Mouse (Mus musculus) CH12F3 (cell line): ENCODE results near the gene Mllt11.

Source experiments
- in situ Hi-C: fragments of 300-500 bp; cut with MboI; formaldehyde crosslinking; loops from 2 replicates; pipeline ENCODE4 v1.14.3; 2020; ENCODE audit warnings: low sequenced_read_pairs

The Mllt11 gene

DNA sequence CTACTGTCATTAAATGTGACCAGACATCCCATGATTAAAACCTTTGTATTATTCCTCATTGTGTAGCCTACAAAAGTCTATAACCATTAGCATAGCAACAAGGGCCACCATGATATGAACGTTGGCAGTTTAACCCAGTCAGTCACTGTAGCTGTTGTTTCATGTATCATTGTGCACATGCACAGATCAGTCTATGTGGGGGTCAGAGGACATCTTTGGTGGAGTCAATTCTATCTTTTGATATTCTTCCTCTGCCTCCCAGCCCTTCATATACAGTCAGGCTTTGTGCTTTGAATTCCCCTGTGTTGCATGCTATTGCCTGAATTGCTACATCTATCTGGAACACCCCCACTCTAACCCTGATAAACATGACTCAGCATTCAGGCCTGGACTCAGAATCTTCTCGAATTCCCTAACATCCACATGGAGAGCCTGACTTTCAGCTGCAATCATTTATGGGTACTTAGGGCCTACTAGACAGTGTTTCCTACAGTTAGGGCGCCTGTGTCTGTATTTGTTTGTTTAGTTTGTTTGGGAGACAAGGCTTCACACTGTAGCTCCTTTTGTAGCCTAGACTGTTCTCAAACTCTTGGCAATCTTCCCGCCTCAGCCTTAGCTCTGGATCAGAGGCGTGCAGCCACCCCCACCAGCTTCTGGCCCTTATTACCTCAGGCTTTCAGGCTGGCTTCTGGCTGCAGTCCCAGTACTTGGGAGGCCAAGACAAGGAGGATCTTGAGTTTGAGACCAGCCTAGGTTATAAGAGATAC, 14.7 kb upstream of the Mllt11 start:
- in situ Hi-C loops: no loop called here

DNA sequence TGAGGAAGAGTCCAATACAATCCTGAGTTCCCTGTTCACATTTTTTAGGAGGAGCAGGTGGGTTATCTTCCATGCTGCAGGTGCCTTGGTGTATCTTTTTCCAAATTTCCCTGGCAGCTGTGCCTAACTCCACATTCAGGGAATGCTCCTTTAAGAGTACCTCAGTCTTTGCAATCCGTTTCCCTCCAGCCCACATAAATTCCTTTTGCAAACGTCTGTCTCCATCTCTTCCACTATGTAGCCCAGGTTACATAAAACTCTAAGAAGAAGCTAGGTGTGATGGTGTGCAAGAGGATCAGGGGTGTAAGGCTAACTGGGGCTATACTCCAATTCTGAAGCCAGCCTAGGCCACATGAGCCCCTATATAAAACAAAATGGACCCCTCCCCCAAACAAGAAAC, 11.1 kb upstream of the Mllt11 start:
- in situ Hi-C loops: no loop called here

DNA sequence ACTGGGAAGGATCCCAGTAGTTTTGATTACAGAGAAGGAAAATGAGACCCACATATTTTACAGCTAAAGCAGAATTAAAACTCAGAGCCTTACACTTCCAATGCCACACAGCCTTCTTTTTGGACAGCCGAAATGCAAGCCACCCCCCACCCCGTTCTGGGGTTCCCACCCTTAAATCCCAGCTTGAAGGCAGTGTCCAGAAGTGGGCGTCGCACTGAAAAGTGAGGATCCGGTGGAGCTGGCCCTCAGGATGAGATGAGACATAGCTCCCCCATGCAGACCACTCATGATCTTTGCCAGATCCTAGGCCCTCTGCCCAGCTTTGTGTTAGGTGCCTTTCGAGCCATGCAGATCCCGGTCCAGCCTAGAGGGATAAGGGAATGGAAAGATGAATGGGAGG, 9.5 kb upstream of the Mllt11 start, which contains the start of gene Gm128:
TSS of gene Gm128 (minus strand) at position 101 of the 400 bp plus-strand sequence.
- in situ Hi-C loops: no loop called here

DNA sequence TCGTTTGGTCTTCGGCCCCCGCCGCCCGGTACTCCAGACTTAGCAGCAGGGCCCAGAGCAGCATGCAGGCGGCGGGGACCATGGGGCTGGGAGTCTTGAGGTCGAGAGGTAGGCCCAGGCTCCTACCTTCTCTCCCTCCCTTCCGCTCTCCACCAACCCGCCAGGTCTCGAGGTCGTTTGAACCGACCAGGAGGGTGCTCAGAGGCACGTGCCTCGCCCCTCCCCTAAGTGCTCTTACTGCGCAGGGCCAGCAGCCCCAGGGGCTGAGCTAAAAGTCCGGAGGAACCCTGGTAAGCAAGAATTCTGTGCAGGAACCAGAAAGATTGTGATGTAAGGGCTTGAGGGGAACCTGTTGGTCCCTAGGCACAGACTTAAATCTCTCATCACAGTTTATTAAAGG, 8.9 kb upstream of the Mllt11 start:
- in situ Hi-C loops: no loop called here

DNA sequence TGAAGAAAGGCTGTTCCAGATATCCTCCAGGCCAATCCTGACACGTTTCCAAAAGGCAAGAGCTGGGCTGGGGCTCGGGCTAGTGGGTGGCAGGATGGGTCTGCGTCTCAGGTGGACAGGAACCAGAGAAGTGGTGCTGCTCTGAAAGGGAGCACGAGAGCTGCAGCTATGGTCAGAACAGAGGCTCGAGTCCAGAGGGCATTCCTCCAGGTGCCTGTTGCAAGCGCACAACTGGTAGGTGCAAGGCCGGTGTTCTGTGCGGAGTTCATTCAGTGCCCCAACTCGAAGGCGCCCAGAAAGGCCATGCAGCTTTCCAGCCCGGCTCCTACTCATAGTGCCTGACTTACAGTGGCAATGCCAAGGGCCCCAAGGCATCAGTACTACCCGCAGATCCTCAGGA, 8.0 kb upstream of the Mllt11 start:
- in situ Hi-C loops: no loop called here

DNA sequence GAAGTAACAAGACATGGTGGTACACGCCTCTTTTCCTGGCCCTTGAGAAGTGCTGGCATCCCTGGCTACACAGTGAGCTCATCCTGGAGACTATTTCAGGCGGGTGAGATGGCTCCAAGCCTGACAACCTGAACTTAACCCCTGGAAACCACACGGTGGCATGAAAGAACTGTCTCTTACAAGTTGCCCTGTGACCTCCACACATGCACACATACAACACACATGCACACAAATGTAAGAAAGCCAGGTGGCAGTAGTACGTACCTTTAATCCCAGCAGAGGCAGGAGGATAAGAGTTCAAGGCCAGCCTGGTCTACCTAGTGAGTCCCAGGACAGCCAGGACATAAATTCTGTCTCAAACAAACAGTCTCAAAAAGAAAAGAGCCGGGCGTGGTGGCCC, 7.1 kb upstream of the Mllt11 start:
- in situ Hi-C loops: no loop called here

DNA sequence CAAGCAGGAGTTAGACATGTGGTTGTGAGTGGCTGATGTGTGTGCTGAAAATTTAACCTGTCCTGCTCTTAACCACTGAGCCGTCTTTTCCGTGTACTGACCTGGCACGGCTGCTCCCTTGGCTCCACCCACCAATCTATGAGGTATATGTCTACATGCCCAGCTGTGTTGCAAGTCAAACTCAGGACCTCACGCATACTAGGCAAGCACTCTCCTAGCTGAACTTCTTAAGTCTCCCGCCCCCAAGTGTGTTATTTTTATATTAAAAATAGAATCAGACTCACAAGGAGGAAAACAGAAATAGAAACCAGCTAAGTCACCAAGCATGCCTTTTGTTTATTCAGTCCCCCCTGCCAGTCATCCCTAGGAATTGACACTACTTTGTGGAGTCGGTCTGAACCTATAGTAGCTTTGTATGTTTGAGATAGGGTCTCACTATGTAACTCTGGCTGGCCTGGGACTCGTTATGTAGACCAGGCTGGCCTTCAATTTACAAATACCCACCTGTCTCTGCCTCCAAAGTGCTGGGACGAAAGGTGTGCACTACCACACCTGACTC, 5.6 kb upstream of the Mllt11 start:
- in situ Hi-C loops: no loop called here

DNA sequence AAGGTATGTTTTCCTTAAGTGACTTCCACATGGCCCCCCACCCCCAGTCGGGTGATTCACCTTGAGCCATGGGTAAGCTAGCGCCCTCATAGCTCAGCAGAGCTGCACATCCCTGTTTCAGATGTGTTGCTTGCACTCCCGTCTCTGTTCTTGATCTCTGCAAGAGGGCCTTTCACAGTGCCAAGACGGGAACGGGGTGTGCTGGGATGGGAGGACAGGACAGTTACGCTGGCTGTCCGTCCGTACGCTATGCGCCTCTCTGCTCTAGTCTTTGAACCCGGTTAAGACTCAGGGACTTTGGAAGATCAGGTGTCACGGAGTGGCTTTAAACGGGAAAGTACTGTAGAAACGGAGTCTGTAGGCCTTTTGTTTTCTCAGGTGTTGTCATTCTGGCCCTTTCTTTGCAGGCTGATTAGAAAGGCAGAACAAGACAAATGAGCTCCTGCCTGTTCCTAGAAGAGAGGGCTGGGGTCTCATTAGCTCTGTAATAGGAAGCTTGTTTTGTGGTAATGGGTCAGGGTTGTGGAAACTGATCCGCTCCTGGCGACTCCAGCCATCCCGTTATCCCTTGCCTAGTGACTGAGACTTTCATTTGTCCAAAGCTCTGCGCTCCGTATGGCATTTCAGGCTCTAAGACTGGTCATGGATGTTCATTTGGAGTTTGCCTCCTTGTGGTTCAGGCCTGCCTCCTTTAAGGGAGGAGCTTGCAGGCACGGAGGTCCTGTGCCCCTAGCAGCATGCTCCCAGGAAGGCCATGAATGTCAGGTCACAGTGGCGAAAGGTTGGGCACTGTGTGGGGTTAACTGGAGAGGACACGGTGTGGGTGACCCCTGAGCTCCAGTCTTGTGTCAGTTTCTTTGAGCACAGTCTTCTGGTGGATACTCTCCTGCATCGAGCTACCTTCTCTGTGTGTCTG, 3.7 kb upstream of the Mllt11 start:
- in situ Hi-C loops: no loop called here

DNA sequence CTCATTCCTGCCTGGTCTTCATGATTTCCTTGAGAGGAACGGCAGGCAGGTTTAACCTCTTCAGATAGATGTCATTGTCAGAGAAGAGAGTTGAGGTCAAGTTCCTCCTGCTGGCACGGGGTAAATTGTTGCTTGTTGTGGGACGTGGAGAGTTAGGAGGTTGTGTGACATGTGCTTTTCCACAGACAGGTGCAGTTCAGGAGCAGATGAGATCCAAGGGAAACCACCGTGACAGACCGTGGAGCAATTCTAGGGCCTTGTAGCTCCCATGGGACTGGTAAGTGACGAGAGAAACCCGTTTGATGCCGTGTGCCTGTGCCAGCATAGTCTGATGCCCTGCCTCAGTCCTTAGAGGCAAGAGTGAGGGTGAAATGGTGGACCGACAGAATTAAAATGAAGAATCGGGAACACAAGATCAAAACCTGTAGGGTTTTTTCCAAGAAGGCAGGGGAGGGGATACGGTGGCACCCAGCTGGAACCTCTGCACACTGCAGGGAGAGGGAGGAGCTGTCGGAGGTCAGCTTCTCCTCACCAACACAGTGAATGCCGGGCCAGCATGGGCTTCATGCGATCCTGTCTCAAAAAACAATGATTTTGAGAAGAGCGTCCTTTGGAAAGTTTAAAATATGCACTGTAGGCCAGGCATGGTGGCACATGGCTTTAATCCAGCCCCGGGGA, 1.5 kb upstream of the Mllt11 start:
- in situ Hi-C loops: no loop called here

DNA sequence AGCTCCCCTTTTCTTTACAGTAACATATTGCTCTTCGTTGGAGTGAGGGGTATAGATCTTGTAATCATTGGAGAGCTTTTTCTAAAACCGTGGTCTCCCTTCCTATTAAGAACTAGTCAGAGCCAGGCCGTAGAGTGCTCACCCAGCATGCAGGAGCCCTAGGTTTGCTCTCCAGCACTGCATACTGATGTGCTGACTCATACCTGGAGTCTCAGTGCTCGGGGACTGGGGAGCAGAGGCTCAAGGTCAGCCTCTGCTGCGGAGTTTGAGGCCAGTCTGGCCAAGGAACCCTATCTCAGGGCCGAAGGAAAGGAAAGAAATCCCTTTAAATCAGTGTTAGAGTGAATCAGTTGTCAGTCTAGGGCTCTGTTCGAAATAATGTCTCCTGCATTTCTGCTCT, 800 bp upstream of the Mllt11 start:
- in situ Hi-C loops: no loop called here

DNA sequence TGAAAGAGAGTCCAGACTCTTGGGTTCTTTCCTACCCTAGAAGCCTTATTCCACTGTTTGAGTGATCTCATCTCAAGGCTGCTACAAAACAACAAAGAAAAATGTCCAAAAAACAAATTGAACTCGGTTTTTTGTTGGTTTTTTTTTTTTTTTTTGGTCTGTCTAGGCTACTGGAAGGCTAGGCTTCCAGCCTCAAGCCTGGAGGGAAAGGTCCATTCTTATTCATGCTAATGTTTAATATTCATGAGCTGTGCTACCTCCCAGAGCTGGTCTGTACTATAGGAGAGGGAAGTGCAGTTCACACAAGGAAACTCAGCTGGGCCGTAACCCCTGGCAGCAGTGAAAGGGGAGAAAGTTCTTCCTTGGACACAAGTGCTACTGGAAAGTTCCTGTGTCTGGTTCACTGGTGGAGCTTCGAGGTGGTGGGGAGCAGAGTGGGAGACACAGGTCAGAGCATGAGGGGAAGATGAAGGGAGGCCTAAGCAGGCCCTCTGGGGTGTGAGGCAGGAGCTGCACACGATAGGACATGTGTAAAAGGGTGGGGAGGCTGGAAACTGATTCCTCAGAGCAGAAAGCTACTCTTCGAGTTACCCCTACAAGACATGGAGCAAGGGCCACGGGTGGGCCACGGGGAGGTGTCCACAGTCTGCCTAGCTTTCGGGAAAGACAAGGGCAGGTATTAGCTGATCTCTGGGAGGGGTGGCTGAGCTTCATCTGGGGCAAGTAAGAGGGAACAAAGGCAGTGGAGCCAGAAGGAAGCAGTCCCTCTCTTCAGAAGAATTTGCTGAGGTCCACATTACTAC, 1.3 kb downstream of the Mllt11 start:
- in situ Hi-C loops: no loop called here

DNA sequence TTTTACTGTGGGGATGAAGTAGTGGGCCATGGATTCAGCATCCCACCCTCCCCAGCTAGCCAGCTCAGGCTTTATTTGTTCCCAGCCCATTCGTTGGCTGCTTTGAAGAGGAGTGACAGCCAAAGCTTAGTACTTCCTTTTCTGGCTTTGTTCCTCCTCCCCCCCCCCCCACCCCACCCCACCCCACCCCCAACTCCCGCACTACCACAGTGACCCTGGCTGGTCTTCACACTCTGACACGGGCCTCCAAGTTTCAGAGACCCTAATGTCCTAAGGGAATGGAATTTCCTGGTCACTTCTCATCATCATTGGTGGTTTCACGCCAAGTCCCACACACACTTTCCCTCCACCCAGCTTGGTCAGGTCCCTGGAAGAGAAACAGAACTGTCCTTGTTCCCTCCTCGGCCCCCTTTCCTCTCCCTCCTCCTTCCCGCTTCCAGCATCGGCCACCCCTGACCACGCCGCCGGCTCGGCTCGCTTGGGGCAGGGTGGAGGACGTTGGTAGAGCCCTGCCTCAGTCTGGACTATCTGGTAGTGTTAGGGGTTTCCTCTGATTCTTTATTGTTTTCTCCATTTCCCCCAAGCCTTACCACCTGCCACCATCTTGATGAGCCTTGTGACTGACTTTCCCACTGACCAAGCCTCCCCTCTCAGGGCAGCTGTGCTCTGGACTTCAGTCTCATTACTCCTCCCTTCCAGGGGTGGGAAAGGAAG, 2.0 kb downstream of the Mllt11 start:
- in situ Hi-C loops: no loop called here

DNA sequence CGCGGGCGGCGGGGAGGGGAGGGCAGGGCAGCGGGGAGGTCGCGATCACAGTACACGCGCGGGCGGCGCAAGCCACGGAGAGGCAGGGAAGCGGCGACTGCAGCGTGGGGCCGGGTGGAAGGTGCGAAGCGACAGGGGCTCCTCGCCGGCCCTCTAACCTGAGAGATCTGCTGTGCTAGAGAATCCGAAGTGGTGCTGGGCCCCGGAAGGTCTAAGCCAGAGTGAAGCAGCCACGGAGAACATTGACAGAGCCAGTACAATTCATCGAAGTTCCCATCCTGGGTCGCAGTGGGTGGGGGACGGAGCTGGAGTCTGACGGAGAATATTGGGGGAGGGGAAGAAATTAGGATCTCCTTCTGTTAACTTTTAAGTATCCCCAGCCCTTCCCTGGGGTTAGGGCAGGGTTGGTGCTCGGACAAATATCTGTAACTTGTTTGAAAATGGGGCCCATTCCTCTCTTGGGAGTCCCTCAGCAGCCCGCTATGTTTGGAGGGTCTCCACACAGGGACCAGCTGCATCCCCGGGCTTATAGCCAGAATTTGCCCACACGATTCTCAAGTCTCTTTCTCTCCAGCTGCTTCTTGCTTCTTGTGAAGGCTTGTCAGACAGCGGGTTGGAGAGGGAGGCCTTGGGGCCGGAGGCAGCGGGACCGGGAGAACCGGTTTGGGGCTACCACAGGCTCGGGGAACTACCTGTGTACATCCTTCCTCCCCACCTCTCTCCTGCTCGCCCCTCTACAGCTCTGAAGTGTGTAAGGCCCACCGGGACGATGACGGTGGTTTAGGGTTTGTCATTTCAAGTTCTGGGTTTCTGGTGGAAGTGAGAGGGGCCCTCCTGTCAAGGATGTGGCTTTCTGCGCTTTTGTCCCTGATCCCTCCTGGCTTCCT, 2.8 kb downstream of the Mllt11 start:
- in situ Hi-C loops: no loop called here

DNA sequence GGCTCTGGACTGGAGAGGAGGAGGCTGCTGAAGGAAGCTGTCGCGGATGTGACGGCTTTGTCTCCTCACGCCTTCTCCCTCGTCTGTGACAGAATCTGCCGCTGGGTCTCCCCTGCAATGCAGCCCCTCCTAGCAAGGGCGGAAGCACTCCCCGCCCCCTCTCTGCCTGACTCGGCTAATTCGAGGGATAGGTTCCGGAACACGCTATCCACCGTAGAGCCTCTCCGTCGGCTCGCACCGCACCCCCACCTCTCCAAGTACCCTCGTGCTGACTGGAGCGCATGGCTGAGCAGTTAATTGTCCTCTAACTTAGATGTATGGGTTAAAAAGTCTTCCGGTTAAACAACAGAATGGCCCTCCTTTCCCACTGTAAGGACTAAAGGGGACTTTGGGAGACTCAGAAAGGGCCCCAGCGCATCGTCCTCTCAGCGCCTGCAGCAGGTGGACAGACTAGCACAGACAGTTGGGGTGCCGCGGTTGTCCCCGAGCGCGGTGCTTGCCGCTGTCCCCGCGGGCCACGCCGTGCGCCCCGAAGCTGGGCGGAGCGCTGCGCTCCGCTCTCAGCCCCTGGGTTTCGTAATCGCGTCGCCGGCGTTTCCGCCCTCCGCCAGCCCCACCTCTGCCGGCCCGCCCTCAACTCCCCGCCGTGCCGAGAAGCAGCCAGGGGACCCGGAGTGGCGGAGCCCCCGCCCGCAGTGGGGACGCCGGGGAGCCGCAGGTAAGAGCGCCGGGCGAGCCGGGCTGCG, 3.6 kb downstream of the Mllt11 start, which contains the start of gene Cdc42se1:
TSS of gene Cdc42se1 (plus strand) at position 585 of the 746 bp plus-strand sequence.
- in situ Hi-C loops: no loop called here

DNA sequence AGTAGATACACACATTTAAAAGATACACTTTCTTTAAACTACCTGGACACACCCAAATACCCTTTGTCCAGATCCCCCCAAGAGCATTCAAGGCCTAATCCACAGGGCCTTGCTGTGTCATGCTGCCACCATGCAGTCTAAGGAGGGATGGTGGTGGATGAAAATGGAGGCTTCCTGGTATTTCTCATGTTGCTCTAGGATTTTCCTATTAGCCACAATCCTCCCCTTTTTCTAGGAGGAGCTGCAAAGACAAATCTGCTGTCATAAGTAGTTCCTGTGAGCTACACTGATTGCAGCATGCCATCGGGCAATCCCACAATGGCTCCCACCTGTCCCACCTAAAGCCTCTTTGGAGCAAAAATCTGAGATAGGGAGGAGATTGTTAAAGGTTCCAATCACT, 4.8 kb downstream of the Mllt11 start:
- in situ Hi-C loops: no loop called here

DNA sequence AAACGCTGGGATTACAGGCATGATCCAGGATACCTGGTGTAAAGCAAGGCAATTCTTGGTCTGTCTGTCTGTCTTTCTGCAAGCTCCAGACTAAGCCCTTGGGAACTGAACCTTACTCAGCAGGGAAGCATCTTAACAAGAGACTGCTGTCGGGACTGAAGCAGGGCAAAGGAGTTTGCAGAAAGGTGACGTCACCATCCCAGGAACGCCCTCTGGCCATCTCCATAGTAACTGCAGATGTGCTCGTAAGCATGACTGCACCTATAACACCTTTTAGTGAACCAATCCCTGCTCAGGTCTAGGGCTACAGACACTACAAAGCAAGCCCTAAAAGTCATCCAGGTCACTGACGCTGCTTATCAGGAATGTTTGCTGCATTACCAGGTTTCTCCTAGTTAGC, 7.7 kb downstream of the Mllt11 start:
- in situ Hi-C loops: no loop called here

DNA sequence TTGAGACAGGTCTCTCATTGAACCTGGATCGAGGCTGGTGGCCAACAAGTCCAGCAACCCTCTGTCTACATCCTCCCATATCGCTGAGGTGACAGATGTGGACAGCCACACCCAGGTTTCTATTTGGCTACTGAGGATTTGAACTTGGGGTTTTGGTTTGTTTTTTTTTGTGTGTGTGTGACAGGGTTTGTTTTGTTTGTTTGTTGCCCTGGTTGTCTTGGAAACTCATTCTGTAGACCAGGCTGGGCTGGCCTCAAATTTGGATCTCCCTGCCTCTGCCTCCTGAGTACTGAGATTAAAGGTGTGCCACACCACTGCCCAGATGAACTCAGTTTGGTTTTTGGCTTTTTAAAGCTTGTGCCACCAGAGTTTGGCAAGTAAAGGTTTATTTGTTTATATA, 8.9 kb downstream of the Mllt11 start:
- in situ Hi-C loops: no loop called here
